Mouse (Mus musculus) naive thymus-derived CD4-positive, alpha-beta T cell, adult 5 months (primary cell): ENCODE data around the gene Frs3. TPM values are rescaled to one million over a fixed set of nuclear protein-coding genes. Genes with fewer than 3 reads are reported as not detected.

Experiments
- polyA plus RNA-seq: library from polyadenylated mRNA; unstranded; fragments of 100-300 nt; shearing (Covaris generic); gene quantifications from one replicate; pipeline ENCODE4 v1.2.1, GENCODE M21; 2017

The Frs3 gene
- 2.0 TPM for polyA plus RNA-seq

DNA sequence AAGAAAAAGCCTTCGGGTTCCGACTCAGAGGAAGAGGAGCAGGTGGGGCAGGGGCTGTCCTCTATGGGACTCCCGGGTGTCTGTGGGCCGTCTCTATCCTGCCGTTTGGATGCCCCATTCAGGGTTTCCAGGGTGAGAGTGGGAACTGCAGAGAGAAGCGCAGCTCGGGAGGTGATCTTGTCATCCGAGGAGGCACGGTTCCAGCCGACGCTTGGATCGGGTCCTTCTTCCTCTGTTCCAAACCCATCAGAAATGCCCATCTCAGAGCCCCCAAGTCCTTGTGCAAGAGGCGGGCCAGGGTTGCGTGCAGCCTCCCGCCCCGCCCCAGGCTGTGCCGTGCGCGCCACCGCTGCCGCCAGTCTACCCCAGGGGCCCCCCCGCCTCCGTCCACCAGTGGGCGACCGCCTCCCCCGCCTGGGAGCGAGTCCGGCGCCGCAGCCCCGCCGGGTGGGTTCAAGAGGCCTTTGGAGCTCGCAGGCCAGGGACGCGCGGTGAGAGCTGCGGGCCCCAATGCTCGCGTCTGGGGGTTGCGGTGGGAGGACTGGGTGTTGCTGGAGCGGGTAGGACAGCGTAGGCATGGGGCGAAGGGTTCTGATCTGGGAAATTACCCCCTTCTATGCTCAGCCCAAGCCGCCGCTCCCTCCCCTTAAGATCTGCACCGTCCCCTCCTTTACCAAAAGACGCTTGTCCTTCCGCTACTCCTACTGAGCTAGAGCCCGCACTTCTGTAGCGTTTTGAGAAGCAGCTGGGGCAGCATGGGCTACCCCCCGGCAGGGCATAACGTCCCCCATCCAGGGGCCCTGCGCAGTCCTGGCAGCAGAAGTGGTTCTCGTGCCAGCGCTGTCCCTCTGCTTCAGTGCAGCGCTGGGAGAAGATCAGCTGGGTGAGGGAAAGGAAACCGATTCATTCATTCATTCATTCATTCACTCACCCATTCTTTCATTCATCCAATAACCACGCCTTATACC lies at the start of gene Frs3:
TSS of gene Frs3 (plus strand) at position 423 of the 968 bp plus-strand sequence.

DNA sequence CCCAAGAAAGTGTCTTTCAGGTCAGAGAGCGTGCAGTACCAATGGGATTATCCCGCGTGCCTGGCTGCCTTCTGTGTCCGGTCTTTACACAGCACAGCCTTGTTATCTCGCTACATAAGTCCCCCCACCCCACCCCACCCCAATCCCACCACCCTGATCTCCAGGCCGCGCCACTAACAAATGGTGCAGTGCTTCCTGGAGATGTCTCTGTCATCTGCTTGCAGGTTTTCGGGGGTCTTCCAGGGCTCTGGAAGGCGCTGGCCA lies 554 bp upstream of the Frs3 start, which contains the start of gene Tomm6:
TSS of gene Tomm6 (minus strand) at position 43 of the 264 bp plus-strand sequence.

GRCm38 (mm10) chr17:47694442-47694502 lies 5.4 kb downstream of the Frs3 start, which contains the start of gene Gm21981:
TSS of gene Gm21981 (minus strand) at chr17:47694455.

GRCm38 (mm10) chr17:47694503-47695336 lies 5.9 kb downstream of the Frs3 start, which contains the start of gene Prickle4:
TSS of gene Prickle4 (minus strand) at chr17:47694736.

DNA sequence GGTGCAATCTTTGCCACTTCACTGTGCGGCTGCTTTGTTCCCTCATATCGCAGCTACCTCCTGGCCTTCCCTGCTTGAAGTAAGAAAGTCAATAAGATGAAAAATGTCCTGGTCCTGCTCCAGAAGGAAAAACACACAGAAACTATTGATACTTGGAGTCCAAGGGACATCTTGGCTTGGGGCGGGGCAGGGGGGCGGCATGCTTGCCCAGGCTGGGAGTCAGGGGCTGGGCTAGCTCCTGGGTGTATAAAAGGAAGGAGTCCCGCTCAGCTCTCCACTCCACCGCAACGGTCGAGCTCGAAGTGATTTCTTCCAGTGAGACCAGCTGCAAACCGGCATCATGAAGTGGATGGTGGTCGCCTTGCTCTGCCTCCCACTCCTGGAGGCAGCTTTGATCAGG lies 37.7 kb downstream of the Frs3 start, which contains the start of gene Pgc:
TSS of gene Pgc (plus strand) at position 277 of the 400 bp plus-strand sequence.

GRCm38 (mm10) chr17:47736856-47737255 lies 48.0 kb downstream of the Frs3 start, which contains the start of gene Tfeb:
TSS of gene Tfeb (plus strand) at chr17:47737030.

Other genes starting within 250 kb of the Frs3 start
- gene Taf8, start 186.7 kb upstream of the Frs3 start, polyA plus RNA-seq, result 76.8 TPM
- gene Ccnd3, start 184.0 kb upstream of the Frs3 start, polyA plus RNA-seq, result 288 TPM
- 15.7 TPM for gene Bysl, start 77.5 kb upstream of the Frs3 start, polyA plus RNA-seq
- gene Med20, start 77.4 kb upstream of the Frs3 start, polyA plus RNA-seq, result 42.6 TPM
- gene Gm20517, start 77.4 kb upstream of the Frs3 start, polyA plus RNA-seq, result 3.2 TPM
- 2.6 TPM for gene Usp49, start 58.3 kb upstream of the Frs3 start, polyA plus RNA-seq
- gene Tomm6, start 644 bp upstream of the Frs3 start, polyA plus RNA-seq, result 199 TPM
- gene Gm21981, start 5.4 kb downstream of the Frs3 start, polyA plus RNA-seq, result not detected
- gene Prickle4, start 5.7 kb downstream of the Frs3 start, polyA plus RNA-seq, result not detected
- not detected for gene Pgc, start 37.8 kb downstream of the Frs3 start, polyA plus RNA-seq
- gene Tfeb, start 48.0 kb downstream of the Frs3 start, polyA plus RNA-seq, result 26.9 TPM
- gene Mdfi, start 145.7 kb downstream of the Frs3 start, polyA plus RNA-seq, result not detected
- gene Foxp4, start 235.6 kb downstream of the Frs3 start, polyA plus RNA-seq, result 17.7 TPM